Mouse (Mus musculus) spleen, adult 2 months (tissue): ENCODE measurements around the gene Apoh.

Source experiments
- CTCF ChIP-seq: fragments of 200-500 bp; IDR thresholded peaks from 2 replicates; pipeline ENCODE4 v1.5.1; 2011; ENCODE audit warnings: mild to moderate bottlenecking, inconsistent platforms; ENCODE audit not compliant: insufficient read depth, insufficient read length, insufficient replicate concordance; ENCODE audit errors: extremely low read depth
- POLR2A ChIP-seq: fragments of 200-500 bp; IDR thresholded peaks from 2 replicates; pipeline ENCODE4 v1.6.1; 2011; ENCODE audit warnings: low read depth, low read length, inconsistent platforms

GRCm38 (mm10) chr11:108429076-108429475 is 85.9 kb downstream of the Apoh start:
- TF ChIP-seq CTCF (no peak), POLR2A (no peak)
